Comparison of ENCODE assay signal across 18 mouse cellular contexts in the genomic region with DNA sequence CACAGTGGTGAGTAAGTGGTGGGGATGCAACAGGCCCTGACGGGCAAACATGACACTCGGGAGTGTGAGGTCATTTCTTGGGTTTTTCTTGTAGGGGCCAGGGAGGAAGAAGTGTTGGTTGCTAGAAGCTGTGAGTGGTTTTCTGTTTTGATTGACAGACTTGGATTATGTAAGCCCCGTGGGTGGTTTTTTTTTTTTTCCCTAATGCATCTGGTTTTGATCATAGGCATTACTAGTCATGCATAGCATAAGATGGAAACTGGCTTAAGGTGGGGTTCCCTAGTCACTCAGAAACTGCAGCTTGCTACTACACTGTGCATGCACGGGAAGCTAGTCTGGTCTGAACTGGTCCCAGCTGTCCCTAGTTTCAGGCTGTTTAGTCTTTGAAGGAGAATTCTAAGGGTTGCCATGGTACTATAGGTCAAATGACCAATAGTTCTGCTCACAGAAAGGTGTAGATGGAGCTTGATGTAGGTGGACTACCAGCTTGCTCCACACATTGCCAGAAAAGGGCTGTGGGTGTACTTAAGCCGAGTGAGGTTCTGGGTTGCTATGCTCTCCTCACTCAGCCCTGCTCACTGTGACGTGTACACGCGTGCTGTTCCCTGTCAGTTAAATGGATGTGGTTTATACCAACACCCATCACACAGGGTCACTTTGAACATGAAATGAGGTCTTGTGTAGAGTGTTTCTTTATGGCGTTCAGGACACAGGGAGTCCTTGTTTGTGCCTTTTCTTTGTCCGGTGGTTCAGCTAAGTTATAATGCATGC.
DNase-seq lines count a peak whose midpoint lies in the region; ATAC-seq and TF ChIP-seq lines count a peak whose summit lies in the region.
"Had no signal": no experiment of that assay in that cellular context is flagged by ENCODE, and none has a peak within 500 bp of the region (broad histone marks: within the 10 kb centered on the region; RNA-seq: fewer than 3 reads in every experiment).

No protein-coding gene starts in this region.

- TF ChIP-seq POLR2A in spleen, adult 2 months (IDR thresholded peaks at IDR 0.05; ENCODE audit: low read depth, low read length), result no peak

- H3K4me1 ChIP-seq in spleen, adult 2 months (ENCODE audit: control insufficient read depth, insufficient read depth, insufficient read length), result peaks cover 27% of the 10 kb centered on the region; the same call in 1 of the 2 replicates
- H3K4me1 ChIP-seq: forebrain, embryonic 15.5 days; heart, embryonic 15.5 days; hindbrain, embryonic 15.5 days; liver, embryonic 13.5 days; midbrain, embryonic 15.5 days; stomach, embryonic 15.5 days had no signal

- H3K27ac ChIP-seq in spleen, adult 2 months (ENCODE audit: insufficient read depth, low read length), result 0 out of 2 replicates have a peak overlapping the region, but pooled peaks have one; percentile 37
- H3K27ac ChIP-seq: embryonic facial prominence, embryonic 15.5 days; forebrain, embryonic 15.5 days; heart, embryonic 15.5 days; hindbrain, embryonic 15.5 days; kidney, postnatal 0 days; liver, embryonic 13.5 days; midbrain, embryonic 15.5 days; stomach, embryonic 15.5 days had no signal

- TF ChIP-seq CTCF in spleen, adult 2 months (IDR thresholded peaks at IDR 0.05; ENCODE audit: extremely low read depth, insufficient read depth, insufficient read length, insufficient replicate concordance), result no peak

- no peaks in the 10 kb centered on the region for H3K36me3 ChIP-seq in spleen, adult 2 months (ENCODE audit: control insufficient read depth, insufficient read depth, low read length)
- H3K36me3 ChIP-seq: embryonic facial prominence, embryonic 15.5 days; forebrain, embryonic 15.5 days; G1E; heart, embryonic 15.5 days; hindbrain, embryonic 15.5 days; liver, embryonic 13.5 days; midbrain, embryonic 15.5 days; stomach, embryonic 15.5 days had no signal

- no peak for DNase-seq in spleen, adult 2 months (ENCODE audit: low read depth in 1 of 2, low spot score in 2 of 2)
- DNase-seq in spleen, adult 12 weeks (ENCODE audit: low spot score), result no peak
- peak; percentile 45 for DNase-seq in c-Kit-positive CD71-negative TER-119-negative erythroid progenitor cells, embryonic 14.5 days (ENCODE audit: low read depth)
- DNase-seq in gastrocnemius, postnatal 25 days, result no peak
- DNase-seq in thymus, postnatal 36 days, result no peak
- no peak for DNase-seq in lung, postnatal 10 days
- DNase-seq: cerebellum, adult 2 months; liver, embryonic 13.5 days; lung, postnatal 36 days had no signal

- ATAC-seq in granulocyte monocyte progenitor cell, adult 5-6 weeks (replicated peaks; ENCODE audit: poor library complexity, severe bottlenecking), result peak; percentile 64
- ATAC-seq: forebrain, embryonic 15.5 days; midbrain, embryonic 15.5 days had no signal

- no peaks in the 10 kb centered on the region for H3K27me3 ChIP-seq in spleen, adult 2 months (ENCODE audit: control insufficient read depth, insufficient read depth, low read length)
- H3K27me3 ChIP-seq: embryonic facial prominence, embryonic 15.5 days; forebrain, embryonic 15.5 days; heart, embryonic 15.5 days; hindbrain, embryonic 15.5 days; liver, embryonic 13.5 days; midbrain, embryonic 15.5 days; stomach, embryonic 15.5 days had no signal

- H3K4me3 ChIP-seq in spleen, adult 2 months (ENCODE audit: extremely low read depth, insufficient read depth, insufficient read length), result no peak overlapping the region
- H3K4me3 ChIP-seq: embryonic facial prominence, embryonic 15.5 days; forebrain, embryonic 15.5 days; heart, embryonic 15.5 days; hindbrain, embryonic 15.5 days; liver, embryonic 13.5 days; midbrain, embryonic 15.5 days; stomach, embryonic 15.5 days had no signal

- 52% methylated on average over 10 of the region's 10 CpGs for WGBS in spleen, adult 2 months
